In the genomic region with DNA sequence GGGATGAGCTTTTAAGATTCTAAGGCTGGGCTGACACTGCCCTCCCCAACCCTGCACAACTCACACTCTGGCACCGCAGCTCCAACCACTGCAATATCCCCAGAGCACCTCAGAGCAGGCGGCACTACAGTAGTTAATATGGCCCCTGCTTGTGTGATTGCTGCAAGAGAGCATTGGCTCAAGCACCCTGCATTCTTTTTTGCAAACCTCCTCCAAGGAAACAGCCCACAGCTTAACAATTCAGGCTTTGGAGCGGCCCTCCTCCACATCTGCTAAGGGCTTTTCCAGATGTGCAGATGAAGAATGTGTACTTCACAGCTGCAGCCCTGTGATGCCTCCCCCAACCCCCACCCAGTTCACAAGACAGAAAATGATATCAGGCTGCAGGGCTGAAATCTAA, we compare ENCODE assay signal across 12 mouse cellular contexts.
DNase-seq lines count a peak whose midpoint lies in the region; ATAC-seq lines count a peak whose summit lies in the region.
"Had no signal": no experiment of that assay in that cellular context is flagged by ENCODE, and none has a peak within 500 bp of the region (broad histone marks: within the 10 kb centered on the region; RNA-seq: fewer than 3 reads in every experiment).

No protein-coding gene starts in this region.

- H3K4me1 ChIP-seq in liver, embryonic 11.5 days (replicated peaks; ENCODE audit: control insufficient read depth, insufficient read depth, low read length), result peaks cover 14% of the 10 kb centered on the region
- H3K4me1 ChIP-seq in liver, embryonic 12.5 days, result peaks cover 25% of the 10 kb centered on the region
- H3K4me1 ChIP-seq in embryonic facial prominence, embryonic 14.5 days (ENCODE audit: control insufficient read depth, insufficient read depth, low read length), result peaks cover 49% of the 10 kb centered on the region
- H3K4me1 ChIP-seq in heart, embryonic 12.5 days (replicated peaks), result peaks cover 20% of the 10 kb centered on the region

- 71% methylated on average over 3 of the region's 3 CpGs for WGBS in liver, embryonic 11.5 days
- 76% methylated on average over 3 of the region's 3 CpGs for WGBS in liver, embryonic 12.5 days (ENCODE audit: insufficient replicate concordance)
- WGBS in embryonic facial prominence, embryonic 14.5 days, result 15% methylated on average over 3 of the region's 3 CpGs
- WGBS in heart, embryonic 12.5 days, result 70% methylated on average over 3 of the region's 3 CpGs

- H3K9me3 ChIP-seq in liver, embryonic 11.5 days (ENCODE audit: control insufficient read depth, low read length), result no peaks in the 10 kb centered on the region
- H3K9me3 ChIP-seq in liver, embryonic 12.5 days (replicated peaks), result no peaks in the 10 kb centered on the region
- H3K9me3 ChIP-seq in embryonic facial prominence, embryonic 14.5 days (ENCODE audit: control insufficient read depth, low read length), result no peaks in the 10 kb centered on the region
- no peaks in the 10 kb centered on the region for H3K9me3 ChIP-seq in heart, embryonic 12.5 days (replicated peaks)

- H3K4me2 ChIP-seq in liver, embryonic 11.5 days, result no peak overlapping the region
- no peak overlapping the region for H3K4me2 ChIP-seq in liver, embryonic 12.5 days
- H3K4me2 ChIP-seq in embryonic facial prominence, embryonic 14.5 days (ENCODE audit: low read depth, low read length), result 0 out of 2 replicates have a peak overlapping the region, but pooled peaks have one; percentile 15
- no peak overlapping the region for H3K4me2 ChIP-seq in heart, embryonic 12.5 days
- H3K4me2 ChIP-seq: midbrain, embryonic 11.5 days had no signal

- peaks cover 3% of the 10 kb centered on the region; the same call in 1 of the 2 replicates for H3K36me3 ChIP-seq in liver, embryonic 11.5 days (ENCODE audit: control insufficient read depth, insufficient read depth, low read length)
- H3K36me3 ChIP-seq in liver, embryonic 12.5 days, result peaks cover 24% of the 10 kb centered on the region
- peaks cover 17% of the 10 kb centered on the region for H3K36me3 ChIP-seq in embryonic facial prominence, embryonic 14.5 days (ENCODE audit: control insufficient read depth, insufficient read depth, low read length)
- H3K36me3 ChIP-seq in heart, embryonic 12.5 days, result peaks cover 19% of the 10 kb centered on the region

- H3K4me3 ChIP-seq in liver, embryonic 11.5 days (ENCODE audit: low read depth, low read length), result no peak overlapping the region
- H3K4me3 ChIP-seq in liver, embryonic 12.5 days, result no peak overlapping the region
- no peak overlapping the region for H3K4me3 ChIP-seq in embryonic facial prominence, embryonic 14.5 days (ENCODE audit: low read depth, low read length)
- no peak overlapping the region for H3K4me3 ChIP-seq in heart, embryonic 12.5 days

- no peak overlapping the region for H3K9ac ChIP-seq in liver, embryonic 11.5 days (ENCODE audit: low read depth, low read length)
- no peak overlapping the region for H3K9ac ChIP-seq in liver, embryonic 12.5 days
- H3K9ac ChIP-seq in embryonic facial prominence, embryonic 14.5 days (ENCODE audit: low read depth, low read length), result 0 out of 2 replicates have a peak overlapping the region, but pooled peaks have one; percentile 34
- no peak overlapping the region for H3K9ac ChIP-seq in heart, embryonic 12.5 days

- no peak for DNase-seq in liver, embryonic 11.5 days (ENCODE audit: low spot score)
- peak; percentile 83 for DNase-seq in embryonic facial prominence, embryonic 14.5 days (ENCODE audit: low spot score)
- peak; percentile 71 for DNase-seq in mesoderm, embryonic 11.5 days (ENCODE audit: low read depth, low spot score)
- DNase-seq in urinary bladder, adult 18-20 months (ENCODE audit: low spot score in 2 of 2), result no peak
- no peak for DNase-seq in spleen, postnatal 10 days (ENCODE audit: low spot score in 2 of 2)
- DNase-seq: adrenal gland, adult 8-10 months; cerebellum, adult 9-10 months had no signal

- H3K27me3 ChIP-seq in liver, embryonic 11.5 days (replicated peaks; ENCODE audit: control insufficient read depth, insufficient read depth, low read length), result no peaks in the 10 kb centered on the region
- H3K27me3 ChIP-seq in liver, embryonic 12.5 days (replicated peaks), result no peaks in the 10 kb centered on the region
- no peaks in the 10 kb centered on the region for H3K27me3 ChIP-seq in embryonic facial prominence, embryonic 14.5 days (replicated peaks; ENCODE audit: control insufficient read depth, insufficient read depth, low read length)
- no peaks in the 10 kb centered on the region for H3K27me3 ChIP-seq in heart, embryonic 12.5 days (replicated peaks)

- H3K27ac ChIP-seq in liver, embryonic 11.5 days (ENCODE audit: low read depth, low read length), result 0 out of 2 replicates have a peak overlapping the region, but pooled peaks have one; percentile 7
- H3K27ac ChIP-seq in liver, embryonic 12.5 days, result no peak overlapping the region
- H3K27ac ChIP-seq in embryonic facial prominence, embryonic 14.5 days (replicated peaks; ENCODE audit: low read depth, low read length), result peak overlapping the region; percentile 65
- H3K27ac ChIP-seq in heart, embryonic 12.5 days (ENCODE audit: poor library complexity, severe bottlenecking), result no peak overlapping the region
- H3K27ac ChIP-seq: hindbrain, postnatal 0 days had no signal

- no peak for ATAC-seq in liver, embryonic 11.5 days (replicated peaks; ENCODE audit: low FRiP score)
- ATAC-seq in liver, embryonic 12.5 days, result no peak
- peak; percentile 46 for ATAC-seq in embryonic facial prominence, embryonic 14.5 days (ENCODE audit: low read depth)
- ATAC-seq in heart, embryonic 12.5 days (ENCODE audit: insufficient number of reproducible peaks, low FRiP score), result peak; percentile 5; the same call in 1 of the 2 replicates
- ATAC-seq in erythroblast, adult 5-6 weeks (replicated peaks; ENCODE audit: low FRiP score, poor library complexity, severe bottlenecking), result no peak
- ATAC-seq: hindbrain, postnatal 0 days had no signal

Comparison
In these comparisons a context has a peak if more than half of its experiments do, and no peak if none do; other contexts are left out.
1. H3K27ac ChIP-seq: peak in liver, embryonic 11.5 days (single experiment) and embryonic facial prominence, embryonic 14.5 days (single experiment); none in liver, embryonic 12.5 days (single experiment) and heart, embryonic 12.5 days (single experiment).
2. ATAC-seq: peak in embryonic facial prominence, embryonic 14.5 days (single experiment) and heart, embryonic 12.5 days (single experiment); none in liver, embryonic 11.5 days (single experiment), liver, embryonic 12.5 days (single experiment) and erythroblast, adult 5-6 weeks (single experiment).
3. DNase-seq: peak in embryonic facial prominence, embryonic 14.5 days (single experiment) and mesoderm, embryonic 11.5 days (single experiment); none in liver, embryonic 11.5 days (single experiment), urinary bladder, adult 18-20 months (0 of 2) and spleen, postnatal 10 days (0 of 2).